Mouse (Mus musculus) hindbrain, embryonic 13.5 days (tissue): ENCODE data around the gene Gipc3. TPM values are rescaled to one million over a fixed set of nuclear protein-coding genes. Genes with fewer than 3 reads are reported as not detected.

Experiments used
- ATAC-seq: fragments of 200-750 bp; cut with Nextera tagmentation; 2 replicates; pipeline ENCODE4 v1.8.0; 2017; ENCODE audit warnings: moderate TSS enrichment; ENCODE audit not compliant: low FRiP score
- H3K27ac ChIP-seq: fragments of 300-500 bp; sonication (generic); 2 replicates; pipeline ENCODE4 v1.5.1; 2015; ENCODE audit warnings: inconsistent platforms, mild to moderate bottlenecking, moderate library complexity
- H3K27me3 ChIP-seq: fragments of 300-500 bp; sonication (generic); 2 replicates; pipeline ENCODE4 v1.6.1; 2015; ENCODE audit warnings: mild to moderate bottlenecking, inconsistent platforms
- H3K36me3 ChIP-seq: fragments of 300-500 bp; sonication (generic); 2 replicates; pipeline ENCODE4 v1.6.1; 2015; ENCODE audit warnings: mild to moderate bottlenecking, inconsistent platforms
- H3K4me1 ChIP-seq: fragments of 300-500 bp; sonication (generic); replicated peaks from 2 replicates; pipeline ENCODE4 v1.6.1; 2015; ENCODE audit warnings: inconsistent platforms
- H3K4me2 ChIP-seq: fragments of 300-500 bp; sonication (generic); 2 replicates; pipeline ENCODE4 v1.6.1; 2015; ENCODE audit warnings: inconsistent platforms, mild to moderate bottlenecking, moderate library complexity
- H3K4me3 ChIP-seq: fragments of 300-500 bp; sonication (generic); 2 replicates; pipeline ENCODE4 v1.5.1; 2015; ENCODE audit warnings: mild to moderate bottlenecking, inconsistent platforms
- H3K9ac ChIP-seq: fragments of 300-500 bp; sonication (generic); 2 replicates; pipeline ENCODE4 v1.6.1; 2015; ENCODE audit warnings: mild to moderate bottlenecking, inconsistent platforms
- H3K9me3 ChIP-seq: fragments of 300-500 bp; sonication (generic); 2 replicates; pipeline ENCODE4 v1.6.1; 2016; ENCODE audit warnings: inconsistent platforms
- WGBS: fragments of 180-500 bp; shearing (Covaris S2); methylation state at CpG from one replicate; pipeline ENCODE4 v1.1.7; 2015; 5-methylcytosine and 5-hydroxymethylcytosine counted together
- polyA plus RNA-seq: library from polyadenylated mRNA; unstranded; fragments of >200 nt; fragmentation: Nextera tagmentation; extraction: Ambion mirVana; gene quantifications from 2 replicates; pipeline ENCODE4 v1.2.1, GENCODE M21; 2015

Gene Gipc3
- polyA plus RNA-seq, 1 experiment from 2014 or later, result not detected

GRCm38 (mm10) chr10:81355533-81355932 lies 12.5 kb upstream of the Gipc3 start:
- WGBS, result 87% methylated on average over 4 of the region's 4 CpGs
- H3K27ac ChIP-seq, result no peak overlapping the region
- H3K4me2 ChIP-seq, result no peak overlapping the region
- peaks cover 14% of the 10 kb centered on the region for H3K27me3 ChIP-seq
- no peak overlapping the region for H3K9ac ChIP-seq
- H3K36me3 ChIP-seq, result no peaks in the 10 kb centered on the region
- H3K4me1 ChIP-seq, result peaks cover 24% of the 10 kb centered on the region
- no peak overlapping the region for H3K4me3 ChIP-seq
- no peak for ATAC-seq
- H3K9me3 ChIP-seq, result no peaks in the 10 kb centered on the region

- WGBS, result 68% methylated on average over 9 of the region's 9 CpGs
- Histone ChIP-seq H3K4me1 (peaks cover 24% of the 10 kb centered on the region), H3K36me3 (no peaks in the 10 kb centered on the region), H3K9me3 (no peaks in the 10 kb centered on the region), H3K27me3 (peaks cover 14% of the 10 kb centered on the region), H3K4me2 (no peak overlapping the region), H3K4me3 (no peak overlapping the region), H3K9ac (no peak overlapping the region), H3K27ac (no peak overlapping the region)
- ATAC-seq, result no peak
Observed at GRCm38 (mm10) chr10:81354738-81355477, 11.8 kb upstream of the Gipc3 start.

- WGBS, result 30% methylated on average over 9 of the region's 9 CpGs
- Histone ChIP-seq H3K4me2 (no peak overlapping the region), H3K36me3 (no peaks in the 10 kb centered on the region), H3K27ac (no peak overlapping the region), H3K27me3 (peaks cover 27% of the 10 kb centered on the region), H3K4me1 (peaks cover 21% of the 10 kb centered on the region), H3K9me3 (no peaks in the 10 kb centered on the region), H3K9ac (no peak overlapping the region), H3K4me3 (no peak overlapping the region)
- ATAC-seq, result no peak
Observed at GRCm38 (mm10) chr10:81351678-81352291, 8.7 kb upstream of the Gipc3 start.

GRCm38 (mm10) chr10:81350351-81351063 lies 7.4 kb upstream of the Gipc3 start, which contains the start of gene Hmg20b:
Hmg20b (minus strand) TSS chr10:81350480.
- under 1% methylated on average over 54 of the region's 54 CpGs for WGBS
- H3K36me3 ChIP-seq, result no peaks in the 10 kb centered on the region
- H3K4me2 ChIP-seq, result peak within 1 kb of the TSS; percentile 93
- peak within 1 kb of the TSS; percentile 76 for H3K27ac ChIP-seq
- no peaks in the 10 kb centered on the region for H3K9me3 ChIP-seq
- peak within 1 kb of the TSS; percentile 73 for H3K4me3 ChIP-seq
- peaks cover 40% of the 10 kb centered on the region for H3K27me3 ChIP-seq
- peak; percentile 95 for ATAC-seq
- peak within 1 kb of the TSS; percentile 80 for H3K9ac ChIP-seq
- peaks cover 24% of the 10 kb centered on the region for H3K4me1 ChIP-seq

- H3K9ac ChIP-seq, result peak overlapping the region; percentile 80
- peak overlapping the region; percentile 93 for H3K4me2 ChIP-seq
- H3K27ac ChIP-seq, result 0 out of 2 replicates have a peak overlapping the region, but pooled peaks have one; percentile 44
- H3K27me3 ChIP-seq, result peaks cover 45% of the 10 kb centered on the region
- peak overlapping the region; percentile 73 for H3K4me3 ChIP-seq
- H3K9me3 ChIP-seq, result no peaks in the 10 kb centered on the region
- H3K4me1 ChIP-seq, result peaks cover 24% of the 10 kb centered on the region
- WGBS, result under 1% methylated on average over 29 of the region's 29 CpGs
- no peaks in the 10 kb centered on the region for H3K36me3 ChIP-seq
- ATAC-seq, result peak; percentile 8; the same call in 1 of the 2 replicates
Observed at GRCm38 (mm10) chr10:81349961-81350350, 6.9 kb upstream of the Gipc3 start.

GRCm38 (mm10) chr10:81349146-81349545 lies 6.1 kb upstream of the Gipc3 start:
- no peak for ATAC-seq
- Histone ChIP-seq H3K27me3 (peaks cover 49% of the 10 kb centered on the region), H3K27ac (no peak overlapping the region), H3K4me2 (peak overlapping the region; percentile 93), H3K9me3 (no peaks in the 10 kb centered on the region), H3K4me1 (peaks cover 24% of the 10 kb centered on the region), H3K9ac (peak overlapping the region; percentile 80; the same call in 1 of the 2 replicates), H3K36me3 (no peaks in the 10 kb centered on the region), H3K4me3 (peak overlapping the region; percentile 73)
- 2% methylated on average over 12 of the region's 12 CpGs for WGBS

GRCm38 (mm10) chr10:81346453-81347067 lies 3.5 kb upstream of the Gipc3 start:
- H3K27ac ChIP-seq, result no peak overlapping the region
- H3K4me1 ChIP-seq, result peaks cover 32% of the 10 kb centered on the region

GRCm38 (mm10) chr10:81345162-81345534 lies 2.1 kb upstream of the Gipc3 start:
- no peak overlapping the region for H3K27ac ChIP-seq
- H3K4me2 ChIP-seq, result no peak overlapping the region
- ATAC-seq, result no peak
- H3K36me3 ChIP-seq, result no peaks in the 10 kb centered on the region
- H3K27me3 ChIP-seq, result peaks cover 88% of the 10 kb centered on the region
- H3K9me3 ChIP-seq, result no peaks in the 10 kb centered on the region
- 91% methylated on average over 4 of the region's 4 CpGs for WGBS
- peaks cover 32% of the 10 kb centered on the region for H3K4me1 ChIP-seq
- H3K4me3 ChIP-seq, result no peak overlapping the region
- H3K9ac ChIP-seq, result no peak overlapping the region

More at GRCm38 (mm10) chr10:81346453-81347067, 3.5 kb upstream of the Gipc3 start:
- Histone ChIP-seq H3K4me3 (peak overlapping the region; percentile 31), H3K27me3 (peaks cover 74% of the 10 kb centered on the region), H3K9ac (peak overlapping the region; percentile 61), H3K4me2 (peak overlapping the region; percentile 53), H3K36me3 (no peaks in the 10 kb centered on the region), H3K9me3 (no peaks in the 10 kb centered on the region)
- no peak for ATAC-seq
- WGBS, result 10% methylated on average over 55 of the region's 55 CpGs

- Histone ChIP-seq H3K4me2 (no peak overlapping the region), H3K4me1 (peaks cover 28% of the 10 kb centered on the region), H3K27me3 (peaks cover 92% of the 10 kb centered on the region), H3K4me3 (no peak overlapping the region), H3K27ac (no peak overlapping the region), H3K9ac (no peak overlapping the region), H3K36me3 (no peaks in the 10 kb centered on the region), H3K9me3 (no peaks in the 10 kb centered on the region)
- ATAC-seq, result no peak
- WGBS, result 59% methylated on average over 8 of the region's 8 CpGs
Observed at GRCm38 (mm10) chr10:81344421-81345161, 1.5 kb upstream of the Gipc3 start.

- Histone ChIP-seq H3K9me3 (no peaks in the 10 kb centered on the region), H3K36me3 (no peaks in the 10 kb centered on the region), H3K9ac (no peak overlapping the region), H3K4me2 (no peak overlapping the region), H3K4me3 (no peak overlapping the region), H3K4me1 (peaks cover 10% of the 10 kb centered on the region), H3K27me3 (peaks cover 86% of the 10 kb centered on the region), H3K27ac (no peak overlapping the region)
- no peak for ATAC-seq
- WGBS, result 36% methylated on average over 16 of the region's 16 CpGs
Observed at GRCm38 (mm10) chr10:81341333-81341949, 1.6 kb downstream of the Gipc3 start.

- Histone ChIP-seq H3K27ac (no peak overlapping the region), H3K4me1 (peaks cover 8% of the 10 kb centered on the region), H3K36me3 (no peaks in the 10 kb centered on the region), H3K4me2 (no peak overlapping the region), H3K4me3 (no peak overlapping the region), H3K9me3 (no peaks in the 10 kb centered on the region), H3K27me3 (peaks cover 79% of the 10 kb centered on the region), H3K9ac (no peak overlapping the region)
- ATAC-seq, result no peak
- 34% methylated on average over 17 of the region's 17 CpGs for WGBS
Observed at GRCm38 (mm10) chr10:81340551-81341332, 2.3 kb downstream of the Gipc3 start.
